Mouse (Mus musculus) spleen, embryonic (tissue): ENCODE measurements around the gene Cox7a1.

ENCODE experiments used
- CTCF ChIA-PET: fragments of 350-600 bp; sonication (Branson Sonifier 250); formaldehyde crosslinking; loops from one replicate; lab custom pipeline; 2022; lab: Charles Lee

The Cox7a1 gene

DNA sequence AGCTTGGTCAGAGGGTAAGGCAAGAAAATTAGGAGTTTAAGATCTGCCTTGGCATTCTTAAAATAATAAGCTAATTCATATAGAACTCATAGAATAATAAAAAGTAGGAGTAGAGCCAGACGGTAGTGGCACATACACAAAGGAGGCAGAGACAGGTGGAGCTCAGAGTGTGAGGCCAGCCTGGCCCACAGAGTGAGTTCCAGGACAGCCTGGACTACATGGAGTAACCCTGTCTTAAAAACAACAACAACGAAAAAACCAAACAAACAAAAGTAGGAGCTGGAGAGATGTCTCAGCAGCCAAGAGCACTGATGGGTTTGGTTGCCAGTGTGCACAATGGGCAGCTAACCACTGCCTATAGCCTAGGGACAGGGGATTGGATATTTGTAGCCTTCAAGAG lies 33.3 kb downstream of the Cox7a1 start:
- CTCF ChIA-PET = interaction anchor here (1.0 to 1.4 kb wide), 3 partner anchors 14 to 35 kb away, joined by 4 read pairs; partner anchors contain the start of gene Polr2i

- CTCF ChIA-PET = no interaction called here
Observed at GRCm38 (mm10) chr7:30219293-30220007, 35.5 kb downstream of the Cox7a1 start.

DNA sequence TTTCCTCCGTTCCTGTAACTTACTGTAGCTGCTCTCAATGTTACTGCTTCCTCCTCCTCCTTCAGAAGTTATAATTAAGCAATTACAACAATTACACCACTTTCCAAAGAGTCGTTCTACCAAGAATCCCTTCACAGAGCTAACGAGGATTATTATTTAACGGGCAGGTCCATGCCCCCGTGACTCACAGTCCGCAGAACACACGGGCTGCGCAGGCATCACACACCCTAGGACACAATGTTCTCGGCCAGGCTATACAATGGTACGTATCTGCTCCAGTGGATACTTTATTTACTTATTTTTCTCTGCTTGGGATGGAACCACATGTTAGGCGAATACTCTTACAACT lies 36.0 kb downstream of the Cox7a1 start:
- CTCF ChIA-PET = no interaction called here

DNA sequence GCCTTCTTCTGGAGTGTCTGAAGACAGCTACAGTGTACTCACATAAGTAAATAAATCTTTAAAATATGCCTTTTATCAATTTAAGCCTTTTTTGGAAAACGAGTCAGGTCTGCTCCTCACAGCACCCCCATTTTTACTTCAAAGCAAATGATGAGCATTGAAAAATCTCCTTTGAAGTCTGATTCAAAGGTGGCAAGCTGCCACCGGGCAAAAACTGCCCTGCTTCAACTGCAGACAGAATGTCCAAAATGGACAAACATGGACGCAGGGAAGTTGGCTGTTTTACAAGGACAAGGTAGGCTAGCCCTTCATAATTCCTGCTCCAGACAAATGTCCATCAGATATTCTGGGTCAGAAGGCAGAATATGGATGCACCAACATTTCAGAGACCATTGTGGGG lies 37.5 kb downstream of the Cox7a1 start:
- CTCF ChIA-PET = no interaction called here

DNA sequence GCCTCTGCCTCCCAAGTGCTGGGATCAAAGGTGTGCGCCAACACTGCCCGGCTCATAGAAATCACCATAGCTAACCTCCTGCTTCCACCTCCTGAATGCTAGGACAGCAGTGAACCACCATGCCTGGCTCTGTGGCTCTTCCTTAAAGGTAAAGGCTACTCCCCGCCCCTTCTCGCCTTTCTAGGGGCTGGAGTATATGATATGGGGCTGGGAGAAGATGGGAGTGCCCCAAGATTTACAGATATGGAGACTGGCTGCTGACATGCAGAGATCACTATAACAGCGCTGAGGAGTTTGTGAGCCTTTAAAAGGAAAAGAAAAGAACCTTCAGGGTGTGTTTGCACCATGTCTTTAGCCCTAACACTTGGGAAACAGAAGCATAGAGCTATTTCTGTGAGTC lies 38.3 kb downstream of the Cox7a1 start:
- CTCF ChIA-PET = no interaction called here

DNA sequence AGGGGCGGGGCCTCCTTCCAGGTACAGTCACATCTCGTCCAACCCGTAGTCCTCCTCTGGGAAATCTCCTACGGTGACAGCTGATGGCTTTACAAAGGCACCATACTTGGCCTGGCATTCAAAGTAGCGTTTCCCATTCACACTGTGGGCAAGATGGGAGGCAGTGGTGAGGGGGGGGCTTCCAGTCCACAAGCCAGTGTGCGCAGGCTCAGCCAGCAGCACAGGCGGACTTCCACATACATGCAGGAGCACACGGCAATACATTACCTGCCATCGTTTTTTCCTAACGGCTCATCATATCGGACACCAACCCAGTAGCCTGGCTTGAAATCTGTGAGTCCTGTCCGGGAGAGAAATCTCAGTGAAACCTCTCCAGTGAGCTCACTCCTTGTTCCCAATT lies 40.3 kb downstream of the Cox7a1 start:
- CTCF ChIA-PET = no interaction called here

DNA sequence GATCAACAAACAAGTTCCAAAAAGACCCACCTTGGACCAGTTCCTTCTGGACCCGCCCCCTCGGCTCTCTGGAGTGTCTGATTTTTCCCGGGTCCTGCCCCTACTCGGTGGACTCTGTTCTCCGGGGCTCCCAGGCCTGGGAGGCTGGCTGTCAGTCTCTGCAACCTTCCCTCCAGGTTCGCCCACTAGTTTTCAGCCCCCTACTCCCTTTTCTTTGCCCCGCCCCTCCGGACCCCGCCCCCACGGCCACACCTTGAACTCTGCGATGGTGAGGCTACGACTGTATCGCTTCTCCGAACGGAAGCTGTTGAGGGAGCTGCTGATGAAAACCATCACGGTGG lies 47.4 kb downstream of the Cox7a1 start:
- CTCF ChIA-PET = interaction anchor here (1.7 kb wide), 1 partner anchor 14 kb away, joined by 4 read pairs; no protein-coding TSS in a partner anchor

DNA sequence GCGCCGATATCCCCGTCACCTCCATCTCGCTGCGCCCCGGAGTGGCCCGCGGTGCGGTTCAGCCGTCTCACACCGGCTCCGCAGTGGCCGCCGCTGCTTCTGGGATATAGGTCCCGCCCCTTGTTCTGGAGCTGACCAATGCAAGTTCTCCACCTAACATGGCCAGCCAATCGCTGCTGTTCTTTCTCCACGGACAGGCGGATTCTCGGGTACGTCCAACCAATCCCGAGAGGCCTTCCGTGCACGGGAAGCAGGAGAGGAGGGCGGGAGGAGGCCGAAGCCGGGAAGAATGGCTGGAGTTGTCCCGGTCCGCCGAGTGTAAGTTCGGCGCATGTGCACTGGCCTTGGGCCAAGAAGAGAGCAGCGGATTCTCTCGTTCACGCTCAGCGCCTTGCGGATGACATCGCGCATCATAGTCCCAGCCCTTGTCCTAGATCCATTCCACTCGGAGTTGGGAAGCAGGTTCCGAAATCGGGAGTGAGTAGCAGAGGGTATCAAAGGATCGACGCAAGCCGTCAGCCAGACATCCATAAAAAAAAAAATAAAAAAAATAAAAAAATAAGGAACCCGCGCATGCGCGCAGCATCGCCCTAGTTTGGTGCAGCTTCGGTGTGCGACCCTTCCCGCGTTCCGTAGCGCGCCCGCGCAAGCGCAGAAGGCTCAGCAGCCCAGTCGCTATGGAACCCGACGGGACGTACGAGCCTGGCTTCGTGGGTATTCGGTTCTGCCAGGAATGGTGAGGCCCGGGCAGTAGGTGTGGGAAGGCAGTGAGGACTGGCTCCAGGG lies 47.9 kb downstream of the Cox7a1 start, which contains the start of the genes Polr2i and Tbcb:
Polr2i (plus strand) TSS at position 280 of the 786 bp plus-strand sequence.
Tbcb (minus strand) TSS at position 604 of the 786 bp plus-strand sequence.
- CTCF ChIA-PET = interaction anchor here (0.6 to 1.7 kb wide), 2 partner anchors 15 to 132 kb away, joined by 4 to 5 read pairs; no protein-coding TSS in a partner anchor

GRCm38 (mm10) chr7:30232631-30233148 lies 48.7 kb downstream of the Cox7a1 start:
- CTCF ChIA-PET = no interaction called here

DNA sequence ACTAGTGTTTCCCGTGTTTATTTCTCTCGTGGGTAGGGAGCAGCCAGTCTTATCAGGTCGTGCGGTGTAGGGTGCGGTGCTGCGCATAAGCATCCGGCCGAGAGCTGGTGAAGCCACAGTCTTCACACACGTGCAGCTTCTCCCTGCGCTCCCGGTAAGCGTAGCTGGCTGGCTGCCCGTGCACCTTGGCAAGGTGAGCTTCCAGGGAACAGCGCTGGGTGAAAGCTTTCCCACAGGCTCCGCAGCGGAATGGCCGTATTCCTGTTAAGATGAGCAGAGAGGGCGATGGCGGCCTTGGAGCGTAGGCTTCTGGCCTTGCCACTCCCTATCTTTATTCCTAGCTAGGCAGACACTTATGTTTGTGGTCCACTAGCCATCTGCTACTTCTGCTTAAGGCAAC lies 49.4 kb downstream of the Cox7a1 start:
- CTCF ChIA-PET = no interaction called here

DNA sequence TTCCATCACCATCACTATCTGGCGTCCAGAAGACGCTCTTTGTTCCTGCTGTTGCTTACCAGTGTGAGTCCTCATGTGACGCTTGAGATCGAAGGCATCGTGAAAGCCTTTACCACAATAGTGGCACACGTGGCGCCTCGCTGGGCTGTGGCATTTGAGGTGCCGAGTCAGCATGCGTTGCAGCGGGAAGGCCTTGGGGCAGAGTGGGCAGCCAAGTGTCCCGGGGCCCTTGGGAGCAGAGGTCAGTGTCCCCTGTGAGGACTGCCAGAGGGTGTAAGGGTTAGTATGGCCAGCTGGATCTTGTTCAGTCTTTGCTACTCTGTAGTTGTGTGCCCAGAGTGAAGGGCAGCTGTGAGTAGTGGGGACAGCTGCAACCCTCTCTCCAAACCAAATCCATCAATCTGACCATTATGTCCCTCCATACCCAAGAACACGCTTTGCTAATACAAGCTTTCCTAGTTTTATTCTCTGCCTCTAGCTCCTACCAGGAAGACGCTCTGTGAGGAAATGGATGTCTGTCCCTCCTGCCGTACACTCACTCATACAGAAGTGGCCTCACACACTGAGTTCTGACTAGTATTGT lies 50.4 kb downstream of the Cox7a1 start:
- CTCF ChIA-PET = no interaction called here

DNA sequence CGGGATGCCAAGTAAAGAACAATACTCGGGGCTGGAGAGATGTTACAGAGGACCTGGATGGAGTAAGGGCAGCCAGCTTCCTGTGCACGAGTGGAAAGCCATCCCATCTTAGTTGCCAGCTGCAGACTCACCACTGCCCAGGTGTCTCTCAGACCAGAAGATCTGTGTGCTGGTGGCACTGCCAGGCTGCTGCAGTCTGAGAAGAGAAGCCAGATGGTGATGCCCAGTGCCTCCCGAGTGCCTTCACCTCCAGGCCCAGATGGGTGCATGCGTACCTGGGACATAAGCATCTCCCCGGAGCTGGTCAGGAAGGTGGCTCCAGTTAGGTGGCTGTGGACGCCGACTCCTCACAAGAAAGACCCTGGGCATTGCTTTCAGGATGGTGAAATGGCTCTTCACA lies 51.1 kb downstream of the Cox7a1 start:
- CTCF ChIA-PET = no interaction called here

- CTCF ChIA-PET = no interaction called here
Observed at GRCm38 (mm10) chr7:30235625-30236024, 51.7 kb downstream of the Cox7a1 start, which contains the start of gene Ovol3. Gene Ovol3 (minus strand): TSS chr7:30235725.
